Mouse (Mus musculus) liver, adult (tissue): ENCODE results near the gene Hist1h4j.
"Not testable (repeated sequence)": the region's sequence is repeated elsewhere in the genome, so short reads cannot be mapped to it uniquely, and the experiment has no call there.

ENCODE experiments used
- GATA4 ChIP-seq: IDR thresholded peaks from 2 replicates; pipeline ENCODE4 v1.6.1; 2014; ENCODE audit warnings: mild to moderate bottlenecking, low read length; ENCODE audit not compliant: insufficient replicate concordance

The Hist1h4j gene

DNA sequence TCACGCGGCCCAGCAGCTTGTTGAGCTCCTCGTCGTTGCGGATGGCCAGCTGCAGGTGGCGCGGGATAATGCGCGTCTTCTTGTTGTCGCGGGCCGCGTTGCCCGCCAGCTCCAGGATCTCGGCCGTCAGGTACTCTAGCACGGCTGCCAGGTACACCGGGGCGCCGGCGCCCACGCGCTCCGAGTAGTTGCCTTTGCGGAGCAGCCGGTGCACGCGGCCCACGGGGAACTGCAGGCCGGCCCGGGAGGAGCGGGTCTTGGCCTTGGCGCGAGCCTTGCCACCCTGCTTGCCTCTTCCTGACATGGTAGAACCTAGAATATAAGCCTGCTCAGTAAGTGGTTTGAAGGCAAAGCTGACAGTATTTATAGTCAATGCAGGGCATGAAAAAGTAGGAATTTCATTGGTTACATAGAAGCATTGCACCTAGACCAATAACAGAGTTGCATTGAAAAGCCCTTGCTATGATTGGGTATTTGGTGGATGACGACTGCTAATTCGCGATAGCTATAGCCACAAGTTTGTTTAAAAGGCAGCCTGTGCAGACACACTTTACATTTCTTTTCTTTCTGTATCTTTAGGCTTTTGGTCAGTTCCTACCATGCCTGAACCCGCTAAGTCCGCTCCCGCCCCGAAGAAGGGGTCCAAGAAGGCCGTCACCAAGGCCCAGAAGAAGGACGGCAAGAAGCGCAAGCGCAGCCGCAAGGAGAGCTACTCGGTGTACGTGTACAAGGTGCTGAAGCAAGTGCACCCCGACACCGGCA is 18.8 kb downstream of the Hist1h4j start, which contains the start of the genes Hist1h2ak and Hist1h2bn:
Gene Hist1h2ak, minus strand, starts transcription at position 304 of the 762 bp plus-strand sequence.
Gene Hist1h2bn, plus strand, starts transcription at position 600 of the 762 bp plus-strand sequence.
- not testable (repeated sequence) for TF ChIP-seq GATA4

DNA sequence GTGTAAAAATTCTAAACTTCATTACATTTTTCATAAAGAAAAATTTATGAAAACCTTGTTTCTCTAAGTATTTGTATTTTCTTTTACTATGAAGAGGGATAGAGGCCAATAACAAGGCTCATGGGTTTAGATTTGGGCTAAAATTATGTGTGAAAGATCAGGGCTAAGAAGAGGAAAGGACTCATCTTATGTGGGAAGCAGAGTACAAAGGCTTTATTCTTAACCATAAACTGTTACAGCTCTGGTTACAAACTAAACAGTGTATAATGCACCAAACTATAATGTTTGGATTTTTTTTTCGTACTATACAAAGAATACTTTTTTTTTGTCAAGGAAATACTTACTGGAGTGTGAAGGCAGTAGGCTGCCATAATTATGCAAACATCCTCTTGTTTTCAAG is 20.8 kb downstream of the Hist1h4j start:
- TF ChIP-seq GATA4 = no peak

DNA sequence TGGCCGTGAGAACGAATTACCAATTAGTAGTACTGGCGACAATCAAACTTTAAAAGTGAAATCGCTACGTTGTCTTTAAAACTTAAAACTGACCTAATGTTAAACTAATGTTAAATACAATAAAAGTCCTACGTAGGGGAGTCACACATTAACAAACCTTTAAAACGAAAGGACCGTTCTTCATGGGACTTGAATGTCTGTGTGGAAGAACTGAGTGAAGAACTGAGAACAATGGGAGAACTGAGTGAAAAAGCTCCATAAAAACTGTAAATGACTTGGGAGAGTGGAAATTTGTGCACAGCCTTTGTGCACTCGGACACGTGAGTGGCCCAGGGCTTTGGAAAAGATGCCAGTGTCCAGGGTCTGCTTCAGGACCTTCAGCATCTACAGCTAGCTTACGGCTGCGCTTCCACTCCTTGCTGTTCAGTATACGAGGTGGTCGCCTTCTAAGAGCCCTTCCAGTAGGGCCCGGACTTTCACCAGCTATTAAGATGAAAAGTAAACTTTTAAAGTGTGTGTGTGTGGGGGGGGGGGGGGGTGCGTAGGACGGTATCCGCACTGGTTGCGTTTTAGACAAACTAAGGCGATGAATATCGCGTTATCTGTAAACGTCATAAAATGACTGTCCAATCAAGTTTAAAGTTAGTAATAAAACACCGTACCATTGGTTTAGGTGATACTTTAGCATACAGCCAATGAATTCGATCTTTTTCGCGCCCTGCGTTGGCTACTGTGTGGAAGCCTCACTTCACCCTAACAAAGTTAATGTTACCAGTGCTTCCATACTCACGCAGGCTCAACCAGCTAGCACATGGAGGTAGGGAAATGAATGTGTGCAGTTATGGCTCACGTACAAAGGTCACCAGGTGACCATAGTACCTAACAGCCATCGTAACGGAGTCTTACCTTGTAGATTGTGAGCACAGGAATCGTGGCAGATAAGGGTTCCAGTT is 44.2 kb downstream of the Hist1h4j start:
- no peak for TF ChIP-seq GATA4

DNA sequence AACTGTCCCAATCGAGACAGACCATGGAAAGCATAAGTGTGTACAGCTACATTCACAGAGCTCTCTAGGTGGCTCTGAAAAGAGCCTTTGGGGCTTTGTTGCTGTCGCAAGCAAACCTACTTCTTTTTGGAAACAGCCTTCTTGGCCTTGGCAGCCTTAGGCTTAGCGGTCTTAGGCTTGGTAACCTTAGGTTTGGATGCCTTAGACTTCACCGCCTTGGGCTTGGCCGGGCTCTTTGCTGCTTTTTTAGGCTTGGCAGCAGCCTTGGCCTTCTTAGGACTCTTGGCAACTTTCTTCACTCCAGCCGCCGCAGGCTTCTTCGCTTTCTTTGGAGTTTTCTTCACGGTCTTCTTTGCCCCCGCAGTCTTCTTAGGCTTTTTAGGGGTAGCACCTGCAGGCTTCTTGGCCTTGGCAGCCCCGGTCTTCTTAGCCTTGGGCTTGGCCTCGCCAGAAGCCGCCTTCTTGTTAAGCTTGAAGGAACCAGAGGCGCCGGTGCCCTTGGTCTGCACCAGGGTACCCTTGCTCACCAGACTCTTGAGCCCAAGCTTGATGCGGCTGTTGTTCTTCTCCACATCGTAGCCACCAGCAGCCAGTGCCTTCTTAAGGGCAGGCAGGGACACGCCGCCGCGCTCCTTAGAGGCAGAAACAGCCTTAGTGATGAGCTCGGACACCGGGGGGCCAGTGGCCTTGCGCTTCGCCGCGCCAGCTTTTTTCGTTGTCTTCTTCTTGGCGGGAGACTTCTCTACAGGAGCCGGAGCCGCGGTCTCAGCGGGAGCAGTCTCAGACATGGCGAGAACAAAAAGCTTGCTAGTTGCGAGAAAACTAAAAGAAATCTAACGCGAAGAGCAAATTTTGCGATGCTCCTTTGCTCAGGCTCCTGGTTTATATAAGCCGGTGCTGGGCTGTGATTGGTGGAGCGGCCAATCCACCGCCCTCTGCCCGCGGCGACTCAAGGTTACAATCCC is 45.2 kb downstream of the Hist1h4j start, which contains the start of gene Hist1h1b:
Gene Hist1h1b, minus strand, starts transcription at position 859 of the 965 bp plus-strand sequence.
- TF ChIP-seq GATA4 = no peak

DNA sequence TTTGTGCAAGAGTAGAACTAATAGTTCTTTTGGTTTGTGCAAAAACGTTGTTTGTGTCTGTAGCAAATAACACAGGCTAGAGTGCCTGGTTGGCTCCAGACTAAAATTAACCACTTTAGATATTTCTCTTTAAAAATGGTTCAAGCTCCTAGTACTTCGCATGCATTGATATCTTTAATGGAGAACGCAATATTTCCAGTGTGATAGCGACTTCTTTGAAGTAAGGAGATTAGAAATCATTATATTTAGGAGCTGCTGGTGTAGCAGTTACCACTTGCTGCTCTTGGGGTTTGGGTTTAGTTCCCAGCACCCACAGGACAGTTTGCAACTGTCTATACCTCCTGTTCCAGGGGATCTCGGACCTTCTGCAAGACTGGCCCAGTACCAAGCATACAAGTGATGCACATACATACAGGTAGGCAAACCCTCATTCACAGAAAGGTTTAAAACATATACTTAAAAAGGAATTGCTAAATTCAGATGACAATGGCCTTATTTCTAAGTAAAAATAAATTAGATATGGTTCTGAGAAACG is 46.2 kb downstream of the Hist1h4j start:
- no peak for TF ChIP-seq GATA4

DNA sequence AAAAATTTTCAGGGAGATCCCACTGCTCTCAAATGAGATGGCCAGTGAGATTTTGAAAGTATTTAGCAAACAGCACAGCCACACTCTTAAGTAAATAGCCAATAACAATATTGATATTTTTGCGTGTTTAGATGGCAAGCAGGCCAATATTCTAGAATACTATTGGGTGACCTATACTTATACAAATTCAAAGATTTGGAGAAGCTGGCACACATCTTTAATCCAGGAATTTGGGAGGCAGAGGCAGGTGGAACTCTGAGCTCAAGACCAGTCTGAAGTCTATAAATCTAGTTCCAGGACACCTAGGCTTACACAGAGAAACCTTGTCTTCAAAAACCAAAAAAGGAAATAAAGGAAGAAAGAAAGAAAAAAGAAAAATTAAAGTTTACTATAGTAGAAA is 46.8 kb downstream of the Hist1h4j start:
- no peak for TF ChIP-seq GATA4

DNA sequence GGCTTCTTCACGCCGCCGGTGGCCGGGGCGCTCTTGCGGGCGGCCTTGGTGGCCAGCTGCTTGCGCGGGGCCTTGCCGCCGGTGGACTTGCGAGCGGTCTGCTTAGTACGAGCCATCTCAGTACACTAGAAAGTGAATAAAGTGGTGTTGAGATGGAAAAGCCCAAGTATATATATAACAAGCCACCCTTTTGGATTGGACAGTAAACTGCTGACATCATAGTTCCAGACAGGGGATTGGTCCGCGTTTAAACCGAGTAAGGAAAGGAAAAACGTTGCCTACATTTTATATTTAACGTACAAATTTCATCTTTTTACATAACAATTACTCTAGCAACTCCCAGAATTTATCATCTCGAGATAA is 48.4 kb downstream of the Hist1h4j start, which contains the start of gene Hist1h3i:
Gene Hist1h3i, minus strand, starts transcription at position 116 of the 363 bp plus-strand sequence.
- no peak for TF ChIP-seq GATA4

DNA sequence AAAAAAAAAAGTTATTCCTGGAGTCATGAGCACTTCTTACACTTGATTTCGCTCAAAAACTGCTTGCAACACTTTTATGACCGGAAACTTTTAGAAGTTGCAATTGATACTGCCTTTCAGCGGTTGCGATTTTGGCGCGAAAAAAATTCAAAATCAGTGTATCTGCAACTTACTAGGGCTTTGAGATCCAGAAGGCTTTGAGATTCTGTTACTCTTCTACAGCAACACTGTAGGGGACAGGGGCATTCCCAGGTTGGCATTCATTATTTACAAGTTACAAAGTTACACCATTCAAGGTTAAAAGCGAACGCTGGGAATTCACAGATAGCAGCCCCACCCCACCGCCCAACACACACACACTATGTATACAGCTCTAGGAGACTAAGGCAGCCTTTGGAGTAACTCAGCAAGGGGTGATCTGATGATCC is 48.9 kb downstream of the Hist1h4j start:
- TF ChIP-seq GATA4 = no peak

DNA sequence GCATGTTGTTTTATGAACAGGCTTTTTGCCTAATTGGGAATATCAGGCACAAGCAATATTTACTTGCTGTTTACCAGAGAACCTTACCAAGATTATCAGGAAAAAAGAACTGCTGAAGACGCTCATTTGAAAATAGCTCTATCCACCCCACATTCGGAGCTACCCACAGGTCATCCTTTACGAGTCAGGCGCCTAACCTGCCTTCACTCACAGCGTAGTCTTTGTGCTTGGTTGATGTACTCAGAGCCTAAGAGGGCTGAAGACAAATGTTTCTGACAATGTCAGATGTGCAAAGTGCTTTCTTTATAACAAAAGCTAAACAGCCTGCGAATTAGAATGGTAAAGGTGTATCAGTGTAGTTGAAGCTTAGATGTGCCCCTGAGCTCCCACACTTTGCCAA is 49.4 kb downstream of the Hist1h4j start:
- TF ChIP-seq GATA4 = no peak
